Mouse (Mus musculus) cerebellum, postnatal 10 days (tissue): ENCODE results near the gene Tap1.

Source experiments
- DNase-seq, 2 experiments: peaks; one replicate each; pipeline ENCODE4 v3.0.0; 2021; ENCODE audit warnings: mixed read lengths in 2 of 2

Tap1 gene

DNA sequence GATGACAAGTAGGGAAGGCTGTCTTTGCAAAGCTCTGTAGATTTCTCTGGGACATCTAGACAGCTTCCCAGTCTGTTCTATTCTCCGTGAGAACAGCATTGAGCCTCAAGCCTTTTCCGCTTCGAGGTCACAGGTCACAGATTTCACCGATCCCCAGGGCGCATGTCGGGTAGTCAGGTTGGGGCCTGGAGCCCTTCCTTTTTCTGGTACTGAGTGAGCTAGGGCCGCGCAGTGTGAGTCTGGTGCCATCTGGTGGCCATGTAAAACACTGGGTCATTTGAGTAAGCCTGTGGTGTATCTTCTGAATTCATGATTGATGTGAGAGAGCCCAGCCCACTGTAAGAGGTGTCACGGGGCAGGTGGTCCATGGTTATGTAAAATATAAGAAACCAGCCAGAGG lies 47.6 kb downstream of the Tap1 start:
- DNase-seq: peak; percentile 81 to 82

DNA sequence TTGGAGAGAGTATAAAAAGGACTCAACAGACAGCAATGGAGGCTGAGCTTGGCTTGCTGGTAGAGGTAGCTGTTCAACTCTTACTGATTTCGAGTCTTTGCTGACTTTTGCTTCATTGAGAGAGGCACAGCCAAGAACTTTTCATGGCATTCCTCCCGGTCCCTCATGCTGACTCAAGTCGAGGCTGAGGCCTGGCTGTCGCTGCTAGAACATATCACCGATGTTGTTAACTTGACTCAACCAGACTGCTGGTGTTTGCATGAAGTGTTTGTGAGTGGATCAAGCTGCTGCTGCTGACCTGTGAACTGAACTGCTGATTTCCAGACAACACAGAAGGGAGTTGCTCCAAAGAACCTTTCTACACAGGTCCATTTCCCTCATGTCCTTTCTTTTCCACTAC lies 49.3 kb downstream of the Tap1 start:
- DNase-seq: no peak

DNA sequence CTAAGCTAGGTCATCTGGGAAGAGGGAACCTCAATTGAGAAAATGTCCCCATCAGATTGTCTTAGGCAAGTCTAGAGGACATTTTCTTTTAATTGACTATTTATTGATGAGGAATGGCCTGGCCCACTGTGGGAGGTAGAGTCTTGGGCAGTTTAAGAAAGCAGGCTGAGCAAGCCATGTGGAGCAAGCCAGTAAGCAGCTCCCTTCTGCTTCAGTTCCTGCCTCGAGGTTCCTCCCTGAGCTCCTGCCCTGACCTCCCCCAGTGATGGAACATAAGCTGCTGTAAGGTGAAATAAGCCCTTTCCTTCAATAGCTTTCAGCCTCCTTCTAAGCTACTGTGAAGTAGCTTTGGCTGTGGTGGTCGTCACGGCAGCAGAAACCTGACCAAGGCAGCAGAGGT lies 50.4 kb downstream of the Tap1 start:
- DNase-seq: no peak

DNA sequence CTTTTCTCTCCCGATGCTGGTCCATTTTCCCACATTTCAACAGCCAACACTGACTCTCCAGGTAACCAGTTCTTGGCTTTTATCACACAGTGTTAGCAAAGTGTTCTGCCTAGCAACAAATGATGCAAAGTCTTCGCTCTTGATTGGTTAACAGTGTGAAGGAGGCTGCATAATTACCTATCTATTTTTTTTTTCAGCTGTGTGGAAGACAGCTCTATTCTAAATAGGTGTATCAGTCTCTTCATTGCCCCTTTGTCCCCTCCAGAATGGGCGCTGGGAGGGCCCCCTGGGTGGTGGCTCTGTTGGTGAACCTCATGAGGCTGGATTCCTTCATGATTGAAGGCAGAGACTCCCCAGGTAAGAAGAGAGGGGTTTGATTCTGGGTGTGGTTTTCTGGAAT lies 51.4 kb downstream of the Tap1 start, which contains the start of gene H2-Ob:
H2-Ob (plus strand) TSS at position 198 of the 400 bp plus-strand sequence.
- DNase-seq: peak; percentile 48 to 72

DNA sequence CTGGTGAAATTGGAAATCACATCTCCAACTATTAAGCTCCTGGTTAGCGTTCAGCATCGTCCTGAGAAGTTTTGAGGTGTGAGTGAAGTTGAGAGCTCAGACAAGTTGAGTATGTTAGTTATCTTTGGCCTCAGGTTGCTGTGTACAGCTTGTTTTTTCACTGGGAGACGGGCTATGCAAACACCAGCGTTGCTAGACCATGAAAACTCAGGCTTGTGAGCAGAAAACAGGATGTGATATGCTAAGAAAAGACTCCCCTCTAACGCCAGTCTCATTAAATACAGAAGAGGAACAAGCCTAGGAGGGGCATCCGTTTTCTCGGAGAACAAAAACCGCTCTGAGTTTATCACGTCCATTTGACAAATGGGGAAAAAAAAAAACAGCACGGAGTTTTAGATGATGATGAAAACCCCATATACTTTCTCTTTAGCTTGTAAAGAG lies 52.3 kb downstream of the Tap1 start:
- no peak for DNase-seq

DNA sequence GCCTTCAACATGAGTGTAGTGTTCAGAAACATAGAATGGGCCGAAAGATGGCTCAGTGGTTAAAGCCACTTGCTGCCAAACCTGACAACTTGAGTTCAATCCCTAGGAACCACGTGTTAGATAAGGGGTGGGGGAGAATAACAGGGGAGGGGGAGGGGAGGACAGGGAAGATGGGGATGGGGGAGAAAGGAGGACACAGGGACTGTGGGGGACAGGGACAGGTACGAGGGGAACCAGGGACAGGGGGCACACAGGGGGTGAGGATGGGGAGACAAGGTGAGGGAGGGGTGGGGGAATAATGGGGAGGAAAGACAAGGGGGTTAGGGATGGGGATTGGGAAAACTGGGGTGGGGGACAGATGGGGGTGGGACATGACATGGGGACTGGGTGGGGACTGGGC lies 53.0 kb downstream of the Tap1 start:
- no peak for DNase-seq

DNA sequence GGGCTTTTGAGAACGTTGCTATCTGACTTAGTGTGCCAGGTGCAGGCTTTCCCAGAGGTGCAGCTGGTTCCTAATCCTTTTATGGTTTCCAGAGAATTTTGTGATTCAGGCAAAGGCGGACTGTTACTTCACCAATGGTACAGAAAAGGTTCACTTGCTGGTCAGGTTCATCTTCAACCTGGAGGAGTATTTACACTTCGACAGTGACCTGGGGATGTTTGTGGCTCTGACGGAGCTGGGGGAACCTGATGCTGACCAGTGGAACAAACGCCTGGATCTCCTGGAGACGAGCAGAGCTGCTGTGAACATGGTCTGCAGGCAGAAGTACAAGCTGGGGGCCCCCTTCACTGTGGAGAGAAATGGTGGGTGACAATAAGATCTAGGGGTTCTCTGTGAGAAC lies 53.6 kb downstream of the Tap1 start:
- no peak for DNase-seq

DNA sequence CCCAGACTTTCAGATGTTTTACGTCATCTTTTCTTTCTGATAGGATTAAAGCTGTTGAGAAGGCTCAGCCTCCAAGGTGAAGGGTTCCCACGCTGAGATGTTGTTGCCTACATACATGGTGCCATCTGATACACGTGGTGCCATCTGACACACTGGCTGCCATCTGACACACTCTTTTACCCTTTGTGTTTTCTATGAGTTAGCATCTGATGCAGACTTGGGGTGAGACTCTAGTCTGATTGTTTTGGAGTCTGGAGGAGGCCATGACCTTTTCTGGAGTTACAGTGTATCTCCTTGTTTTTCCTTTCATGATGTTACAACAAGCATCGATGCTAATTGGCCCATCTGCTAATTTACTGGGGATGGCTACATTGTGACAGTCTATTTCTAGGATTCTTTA lies 57.3 kb downstream of the Tap1 start:
- no peak for DNase-seq
